Mouse (Mus musculus) thymus, adult 2 months (tissue): ENCODE measurements around the gene Zbtb9.

Experiments used
- CTCF ChIP-seq: fragments of 200-500 bp; IDR thresholded peaks from 2 replicates; pipeline ENCODE4 v1.5.1; 2012; ENCODE audit warnings: mild to moderate bottlenecking, control low read depth, low read length, moderate library complexity, borderline replicate concordance; ENCODE audit not compliant: control insufficient read depth, poor library complexity, insufficient read depth; ENCODE audit errors: extremely low read depth
- POLR2A ChIP-seq: fragments of 200-500 bp; IDR thresholded peaks from 2 replicates; pipeline ENCODE4 v1.6.1; 2012; ENCODE audit warnings: mild to moderate bottlenecking, low read length, control low read depth, moderate library complexity; ENCODE audit not compliant: control insufficient read depth, poor library complexity, insufficient read depth; ENCODE audit errors: extremely low read depth

DNA sequence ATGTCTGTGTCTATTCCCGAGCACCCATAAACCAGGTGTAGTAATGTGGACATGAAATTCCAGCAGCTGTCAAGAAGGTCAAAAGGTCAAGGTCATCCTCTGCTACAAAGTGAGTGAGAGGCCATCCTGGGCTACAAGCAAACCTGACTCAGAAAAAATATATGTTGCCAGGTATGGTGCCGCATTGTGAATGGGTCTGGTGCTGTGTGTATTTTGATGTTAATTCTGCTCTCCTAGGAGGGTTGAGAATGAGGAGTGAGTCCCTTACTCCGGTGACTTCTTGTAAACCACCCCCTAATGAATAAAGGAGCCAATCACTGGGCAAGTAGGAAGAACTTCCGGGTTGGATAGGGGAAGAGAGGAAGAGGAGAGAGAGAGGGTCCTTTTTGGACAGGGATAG lies 24.7 kb downstream of the Zbtb9 start:
- no peak for TF ChIP-seq POLR2A
- no peak for TF ChIP-seq CTCF
